Mouse (Mus musculus) ovary, postnatal 14 days (tissue): ENCODE measurements at regions not wholly inside any gene's neighbourhood (a gene's known extent, or its start where the extent isn't known, plus 50 kb on each side); places are given as distances from the start of the nearest gene placed in this dataset.

Experiments
- DNase-seq: peaks from one replicate; pipeline ENCODE4 v3.0.0; 2022; ENCODE audit warnings: low spot score

- DNase-seq: no peak
Measured at GRCm38 (mm10) chr19:60032667-60033066, 89.2 kb upstream of the Rab11fip2 start.

GRCm38 (mm10) chr19:60030212-60030788, 86.8 kb upstream of the Rab11fip2 start:
- no peak for DNase-seq

DNA sequence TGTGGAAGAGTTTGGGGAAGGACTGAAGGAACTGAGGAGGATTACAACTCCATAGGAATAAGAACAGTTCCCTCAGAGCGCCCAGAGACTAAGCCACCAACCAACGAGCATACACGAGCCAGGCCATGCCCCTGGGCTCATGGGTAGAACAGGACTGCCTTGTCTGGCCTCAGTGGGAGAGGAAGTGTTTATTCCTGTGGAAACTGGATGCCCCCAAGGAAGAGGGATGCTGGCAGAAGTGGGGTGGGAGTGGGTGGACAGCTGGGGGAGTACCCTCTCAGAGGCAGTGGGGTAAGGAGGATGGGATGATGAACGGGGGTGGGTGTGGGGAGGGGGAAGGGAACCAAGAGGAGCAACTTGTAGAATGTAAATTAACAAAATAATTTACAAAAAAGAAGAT, 86.3 kb upstream of the Rab11fip2 start:
- DNase-seq: no peak

- no peak for DNase-seq
Measured at GRCm38 (mm10) chr19:60015614-60016300, 72.3 kb upstream of the Rab11fip2 start.

GRCm38 (mm10) chr19:59995557-59995956, 52.1 kb upstream of the Rab11fip2 start:
- no peak for DNase-seq
